Mouse (Mus musculus): ENCODE results near the gene Snx13. TPM values are rescaled to one million over a fixed set of nuclear protein-coding genes. Genes with fewer than 3 reads are reported as not detected.

Gene Snx13
- polyA plus RNA-seq, 1 experiment: 31.3 TPM

DNA sequence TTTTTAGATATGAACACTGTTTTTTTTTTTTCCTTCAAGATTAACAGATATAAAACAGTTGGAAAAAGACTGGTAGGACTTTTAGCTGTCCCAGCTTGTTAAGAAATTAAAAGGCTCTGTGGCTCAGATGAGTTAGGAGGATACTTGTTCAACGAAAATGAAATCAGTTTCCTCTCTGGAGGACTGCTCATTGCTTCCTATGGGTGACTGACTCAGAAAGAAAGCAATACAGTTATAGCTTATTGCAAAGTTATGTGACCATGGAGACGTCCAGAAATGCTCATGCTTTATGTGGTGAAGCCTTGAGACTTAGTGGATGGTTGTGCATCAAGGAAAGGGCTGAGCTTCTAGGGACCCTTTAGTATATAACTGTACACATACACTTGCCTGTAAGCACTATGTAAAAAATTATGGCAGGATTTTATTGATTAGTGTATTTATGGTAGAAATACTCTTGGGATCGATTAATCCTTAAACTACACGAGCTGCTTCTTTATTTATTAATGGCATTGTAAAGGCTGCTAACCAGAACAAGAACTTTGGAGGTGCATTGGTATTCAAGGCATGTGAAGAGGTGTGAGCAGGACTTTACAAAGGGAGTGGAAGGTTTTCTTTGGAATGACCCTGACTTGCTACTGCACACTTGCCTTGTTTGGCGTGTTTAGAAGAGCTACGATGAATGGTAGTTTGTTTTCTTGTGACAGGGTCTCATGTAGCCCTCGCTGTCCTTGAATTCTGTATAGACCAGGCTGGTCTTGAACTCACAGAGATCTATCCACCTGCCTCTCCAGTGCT, 4.2 kb downstream of the Snx13 start:
- Histone ChIP-seq H3K27ac (ENCODE audit: insufficient read depth, low read length) (no peak overlapping the region), H3K4me1 (ENCODE audit: control insufficient read depth, insufficient read depth, low read length) (no peaks in the 10 kb centered on the region), H3K4me3 (ENCODE audit: low read depth, low read length) (no peak overlapping the region), H3K9me3 (replicated peaks; ENCODE audit: control insufficient read depth, insufficient read depth, low read length, poor library complexity, severe bottlenecking) (no peaks in the 10 kb centered on the region), H3K27me3 (ENCODE audit: control insufficient read depth, insufficient read depth, low read length, poor library complexity, severe bottlenecking) (no peaks in the 10 kb centered on the region), H3K9ac (ENCODE audit: low read depth, poor library complexity, severe bottlenecking) (no peak overlapping the region), H3K36me3 (ENCODE audit: control insufficient read depth, insufficient read depth, low read length, poor library complexity, severe bottlenecking) (no peaks in the 10 kb centered on the region)
- TF ChIP-seq EP300 (IDR thresholded peaks at IDR 0.05; ENCODE audit: insufficient read depth, low read depth, low read length) (no peak), CTCF (IDR thresholded peaks at IDR 0.05; ENCODE audit: low read depth, low read length) (no peak), POLR2A (IDR thresholded peaks at IDR 0.05; ENCODE audit: insufficient read depth, low read length) (no peak)

DNA sequence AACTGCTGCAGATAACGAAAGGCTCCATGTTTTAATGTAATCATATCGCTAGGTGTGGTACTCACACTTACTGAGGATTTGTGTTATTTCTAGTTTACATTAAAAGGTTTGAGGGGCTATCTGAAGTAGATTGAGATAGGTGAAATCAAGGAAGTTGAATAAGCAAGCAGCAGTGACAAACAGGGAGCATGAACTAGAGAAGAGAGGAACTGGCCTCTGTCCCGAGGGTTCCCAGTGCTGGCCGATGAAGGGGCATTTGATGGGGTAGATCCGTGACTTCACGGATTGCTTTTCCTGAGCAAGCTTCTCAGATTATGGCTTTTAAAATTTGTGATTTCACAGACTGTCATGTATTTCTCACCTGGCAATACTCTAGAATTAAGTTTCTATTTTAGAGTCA, 7.4 kb downstream of the Snx13 start:
- Histone ChIP-seq H3K4me3 (ENCODE audit: low read depth, low read length) (no peak overlapping the region), H3K27me3 (ENCODE audit: control insufficient read depth, insufficient read depth, low read length, poor library complexity, severe bottlenecking) (no peaks in the 10 kb centered on the region), H3K9ac (ENCODE audit: low read depth, poor library complexity, severe bottlenecking) (no peak overlapping the region), H3K4me1 (ENCODE audit: control insufficient read depth, insufficient read depth, low read length) (no peaks in the 10 kb centered on the region), H3K36me3 (ENCODE audit: control insufficient read depth, insufficient read depth, low read length, poor library complexity, severe bottlenecking) (no peaks in the 10 kb centered on the region), H3K27ac (ENCODE audit: insufficient read depth, low read length) (no peak overlapping the region), H3K9me3 (replicated peaks; ENCODE audit: control insufficient read depth, insufficient read depth, low read length, poor library complexity, severe bottlenecking) (no peaks in the 10 kb centered on the region)
- no peak for TF ChIP-seq CTCF (IDR thresholded peaks at IDR 0.05; ENCODE audit: low read depth, low read length)
- no peak for TF ChIP-seq POLR2A (IDR thresholded peaks at IDR 0.05; ENCODE audit: insufficient read depth, low read length)
- TF ChIP-seq EP300 (IDR thresholded peaks at IDR 0.05; ENCODE audit: insufficient read depth, low read depth, low read length): no peak

DNA sequence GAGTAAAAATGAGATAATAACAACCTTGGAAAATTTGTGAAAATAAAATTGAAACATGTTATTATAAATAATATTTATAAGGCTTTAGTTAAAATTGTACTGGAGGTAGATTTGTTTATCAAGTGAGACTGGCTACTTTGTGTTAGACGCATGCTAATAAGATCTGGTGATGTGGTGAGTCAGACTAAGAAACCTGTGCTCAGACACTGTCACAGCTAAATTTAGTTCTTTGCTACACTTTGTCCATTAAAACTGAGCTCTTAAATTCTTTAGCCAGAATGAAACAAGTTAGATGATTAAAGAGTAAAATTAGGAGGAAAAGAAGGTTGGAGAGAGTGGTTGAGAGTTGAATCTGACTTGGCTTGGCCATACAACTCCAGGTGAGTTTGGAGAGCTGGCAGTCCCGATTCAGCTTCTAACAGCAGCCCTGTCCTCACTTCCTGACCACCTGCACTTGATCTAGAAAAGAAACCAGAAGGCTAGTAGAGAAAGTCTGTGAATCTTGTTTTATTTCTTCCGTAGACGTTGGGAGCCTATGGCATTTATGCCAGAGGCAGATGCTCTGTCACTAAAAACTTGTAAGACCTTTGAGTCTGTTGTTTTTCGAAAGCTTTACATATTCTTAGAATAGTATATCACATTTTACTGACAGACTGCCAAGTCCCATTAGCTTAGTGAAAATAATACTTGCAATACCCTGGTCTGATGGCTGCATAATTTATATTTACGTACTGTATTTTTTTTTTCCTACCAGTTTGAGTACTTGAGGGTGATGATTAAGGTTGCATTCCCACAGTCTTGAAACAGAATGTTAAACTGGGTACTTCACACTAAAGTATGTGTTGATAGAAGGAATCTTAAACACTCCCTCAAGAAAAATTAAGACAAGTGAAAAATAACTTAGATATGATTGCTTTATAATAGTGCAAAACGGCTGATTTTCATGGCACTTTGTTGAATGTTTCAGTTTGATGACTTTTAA, 8.4 kb downstream of the Snx13 start:
- Histone ChIP-seq H3K9ac (ENCODE audit: low read depth, poor library complexity, severe bottlenecking) (no peak overlapping the region), H3K27me3 (ENCODE audit: control insufficient read depth, insufficient read depth, low read length, poor library complexity, severe bottlenecking) (no peaks in the 10 kb centered on the region), H3K4me1 (ENCODE audit: control insufficient read depth, insufficient read depth, low read length) (no peaks in the 10 kb centered on the region), H3K4me3 (ENCODE audit: low read depth, low read length) (no peak overlapping the region), H3K36me3 (ENCODE audit: control insufficient read depth, insufficient read depth, low read length, poor library complexity, severe bottlenecking) (no peaks in the 10 kb centered on the region), H3K9me3 (replicated peaks; ENCODE audit: control insufficient read depth, insufficient read depth, low read length, poor library complexity, severe bottlenecking) (no peaks in the 10 kb centered on the region), H3K27ac (ENCODE audit: insufficient read depth, low read length) (no peak overlapping the region)
- no peak for TF ChIP-seq EP300 (IDR thresholded peaks at IDR 0.05; ENCODE audit: insufficient read depth, low read depth, low read length)
- TF ChIP-seq CTCF (IDR thresholded peaks at IDR 0.05; ENCODE audit: low read depth, low read length): no peak
- TF ChIP-seq POLR2A (IDR thresholded peaks at IDR 0.05; ENCODE audit: insufficient read depth, low read length): no peak

DNA sequence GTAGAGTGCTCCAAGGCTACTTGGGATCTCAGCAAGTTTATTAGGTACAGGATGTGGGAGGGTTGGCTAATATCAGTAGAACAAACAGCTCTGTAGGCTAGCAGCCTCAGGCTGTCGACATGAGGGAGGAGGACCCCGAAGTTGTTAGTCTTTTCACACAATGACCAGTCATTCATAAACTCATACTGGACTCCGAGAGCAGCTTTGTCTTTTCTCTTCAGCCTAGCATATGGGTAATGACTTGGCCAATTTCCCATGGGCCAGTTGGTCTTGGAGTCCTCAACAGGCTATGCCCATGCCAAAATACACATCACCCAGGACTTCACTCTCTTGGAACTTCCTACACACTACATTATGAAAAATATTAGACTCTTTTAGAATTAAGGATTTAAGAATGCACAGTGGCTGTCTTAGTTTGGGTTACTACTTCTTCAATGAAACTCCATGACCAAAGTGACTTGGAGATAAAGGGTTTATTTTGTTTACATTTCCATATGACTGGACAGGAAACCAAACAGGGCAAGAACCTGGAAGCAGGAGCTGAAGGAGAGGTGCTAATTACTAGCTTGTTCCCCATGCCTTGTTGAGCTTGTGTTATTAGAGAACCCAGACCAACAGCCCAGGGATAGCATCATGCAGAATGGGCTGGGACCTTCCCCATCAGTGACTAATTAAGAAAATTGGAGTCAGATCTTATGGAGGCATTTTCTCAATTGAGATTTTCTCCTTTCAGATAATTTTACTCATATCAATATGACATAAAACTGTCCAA, 16.9 kb downstream of the Snx13 start:
- no peaks in the 10 kb centered on the region for H3K4me1 ChIP-seq (ENCODE audit: control insufficient read depth, insufficient read depth, low read length)
- H3K27ac ChIP-seq (ENCODE audit: insufficient read depth, low read length): no peak overlapping the region
- H3K9ac ChIP-seq (ENCODE audit: low read depth, poor library complexity, severe bottlenecking): no peak overlapping the region
- H3K27me3 ChIP-seq (ENCODE audit: control insufficient read depth, insufficient read depth, low read length, poor library complexity, severe bottlenecking): no peaks in the 10 kb centered on the region
- no peak for TF ChIP-seq POLR2A (IDR thresholded peaks at IDR 0.05; ENCODE audit: insufficient read depth, low read length)
- no peak for TF ChIP-seq EP300 (IDR thresholded peaks at IDR 0.05; ENCODE audit: insufficient read depth, low read depth, low read length)
- no peak for TF ChIP-seq CTCF (IDR thresholded peaks at IDR 0.05; ENCODE audit: low read depth, low read length)
- no peak overlapping the region for H3K4me3 ChIP-seq (ENCODE audit: low read depth, low read length)
- no peaks in the 10 kb centered on the region; the same call in 1 of the 2 replicates for H3K36me3 ChIP-seq (ENCODE audit: control insufficient read depth, insufficient read depth, low read length, poor library complexity, severe bottlenecking)
- H3K9me3 ChIP-seq (replicated peaks; ENCODE audit: control insufficient read depth, insufficient read depth, low read length, poor library complexity, severe bottlenecking): no peaks in the 10 kb centered on the region

DNA sequence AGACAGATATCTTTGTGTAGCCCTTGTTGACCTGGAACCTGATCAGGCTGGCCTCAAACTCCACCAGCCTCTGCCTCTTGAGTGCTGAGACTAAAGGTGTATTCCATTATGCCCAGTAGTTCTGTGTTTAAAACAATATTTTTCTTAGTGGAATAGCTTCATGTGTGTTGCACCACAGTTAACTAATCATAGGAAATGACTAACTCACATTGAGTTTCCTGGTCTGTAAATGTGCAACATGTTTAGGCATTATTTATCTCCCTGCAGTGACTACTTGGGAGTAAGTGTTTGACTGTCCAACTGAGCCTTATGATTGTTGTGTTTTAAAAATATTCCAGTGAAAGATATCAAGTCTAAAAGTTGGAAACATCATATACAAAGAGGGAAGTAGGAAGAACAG, 20.6 kb downstream of the Snx13 start:
- no peaks in the 10 kb centered on the region; the same call in 1 of the 2 replicates for H3K36me3 ChIP-seq (ENCODE audit: control insufficient read depth, insufficient read depth, low read length, poor library complexity, severe bottlenecking)
- H3K4me1 ChIP-seq (ENCODE audit: control insufficient read depth, insufficient read depth, low read length): no peaks in the 10 kb centered on the region
- H3K27ac ChIP-seq (ENCODE audit: insufficient read depth, low read length): no peak overlapping the region
- no peak overlapping the region for H3K4me3 ChIP-seq (ENCODE audit: low read depth, low read length)
- H3K9me3 ChIP-seq (replicated peaks; ENCODE audit: control insufficient read depth, insufficient read depth, low read length, poor library complexity, severe bottlenecking): no peaks in the 10 kb centered on the region
- H3K27me3 ChIP-seq (ENCODE audit: control insufficient read depth, insufficient read depth, low read length, poor library complexity, severe bottlenecking): no peaks in the 10 kb centered on the region
- no peak overlapping the region for H3K9ac ChIP-seq (ENCODE audit: low read depth, poor library complexity, severe bottlenecking)
- TF ChIP-seq EP300 (IDR thresholded peaks at IDR 0.05; ENCODE audit: insufficient read depth, low read depth, low read length) (no peak), CTCF (IDR thresholded peaks at IDR 0.05; ENCODE audit: low read depth, low read length) (no peak)

Measured in ES-Bruce4 (cell line).